Mouse (Mus musculus) cerebellum, adult (tissue): ENCODE measurements at regions not wholly inside any gene's neighbourhood (a gene's known extent, or its start where the extent isn't known, plus 50 kb on each side); places are given as distances from the start of the nearest gene placed in this dataset.

Experiments used
- ATAC-seq: cut with Nextera tagmentation; 2 replicates; pipeline ENCODE4 v1.9.2; 2017; ENCODE audit warnings: mild to moderate bottlenecking, moderate library complexity, mixed read lengths; ENCODE audit not compliant: insufficient number of reproducible peaks, low FRiP score, low TSS enrichment

- ATAC-seq: no peak
These were observed 246.2 kb upstream of the Jmjd1c start for GRCm38 (mm10) chr10:66849681-66850080.

DNA sequence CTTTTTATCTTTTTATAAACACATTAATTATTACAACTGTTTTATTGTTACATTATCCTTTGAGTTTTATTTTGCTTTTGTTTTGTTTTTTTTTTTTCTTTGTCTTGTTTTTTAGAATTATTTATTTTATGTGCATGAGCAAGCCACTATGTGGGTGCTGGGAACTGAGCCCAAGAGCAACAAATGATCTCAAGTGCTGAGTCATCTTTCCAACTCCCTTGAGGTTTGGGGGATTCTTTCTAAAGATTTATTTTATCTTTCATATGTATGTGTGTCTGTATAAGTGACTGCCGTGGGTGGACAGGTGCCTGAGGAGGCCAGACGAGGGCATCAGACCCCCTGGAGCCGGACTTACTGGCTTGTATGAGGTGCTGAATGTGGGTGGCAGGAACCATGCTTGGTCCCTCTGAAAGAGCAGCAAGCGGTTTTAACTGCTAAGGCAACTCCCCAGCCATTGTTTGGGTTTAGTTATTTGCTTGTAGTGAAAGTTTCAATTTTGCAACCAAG is 244.9 kb upstream of the Jmjd1c start:
- ATAC-seq: no peak

DNA sequence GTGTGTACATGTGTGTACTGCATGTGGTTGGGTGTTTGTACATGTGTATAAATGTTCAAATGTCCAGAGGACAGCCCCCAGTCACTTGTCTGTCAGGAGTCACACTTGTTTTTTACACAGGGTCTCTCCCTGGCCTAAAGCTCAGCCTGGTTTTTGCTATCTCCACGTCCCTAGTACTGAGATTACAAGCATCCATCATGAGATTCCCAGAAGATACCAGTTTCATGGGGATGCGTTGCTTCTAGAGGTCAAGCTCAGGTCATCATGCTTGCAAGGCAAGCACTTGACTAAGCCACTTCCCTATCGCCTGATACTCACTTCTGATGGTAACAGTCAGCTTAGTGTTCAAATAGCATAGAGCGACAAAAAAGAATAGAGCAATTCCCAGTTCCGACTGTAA is 244.1 kb upstream of the Jmjd1c start:
- no peak for ATAC-seq

- ATAC-seq: no peak
These were observed 243.2 kb upstream of the Jmjd1c start for GRCm38 (mm10) chr10:66852708-66853107.

GRCm38 (mm10) chr10:66853258-66853657 is 242.7 kb upstream of the Jmjd1c start:
- ATAC-seq: peak; percentile 82; the same call in 1 of the 2 replicates

- no peak for ATAC-seq
These were observed 241.0 kb upstream of the Jmjd1c start for GRCm38 (mm10) chr10:66854895-66855294.

DNA sequence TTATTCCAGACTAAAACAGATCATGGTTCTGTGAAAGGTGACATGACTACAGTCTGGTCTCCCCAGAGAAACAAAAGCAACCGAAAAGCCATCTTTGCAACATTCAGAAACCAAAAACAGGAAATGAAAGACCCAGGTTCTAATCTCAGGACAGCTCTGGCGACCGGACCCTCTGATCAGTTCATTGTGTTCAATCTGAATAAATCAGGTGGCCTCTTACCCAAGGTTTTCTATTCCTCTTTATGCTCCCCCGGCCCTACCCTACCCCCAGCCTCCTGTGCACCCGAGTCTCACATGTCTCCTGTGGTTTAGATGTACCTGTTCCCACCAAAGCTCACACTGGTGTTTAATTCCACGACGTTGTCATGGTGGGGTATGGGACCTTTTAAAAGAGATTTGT is 238.6 kb upstream of the Jmjd1c start:
- ATAC-seq: no peak

DNA sequence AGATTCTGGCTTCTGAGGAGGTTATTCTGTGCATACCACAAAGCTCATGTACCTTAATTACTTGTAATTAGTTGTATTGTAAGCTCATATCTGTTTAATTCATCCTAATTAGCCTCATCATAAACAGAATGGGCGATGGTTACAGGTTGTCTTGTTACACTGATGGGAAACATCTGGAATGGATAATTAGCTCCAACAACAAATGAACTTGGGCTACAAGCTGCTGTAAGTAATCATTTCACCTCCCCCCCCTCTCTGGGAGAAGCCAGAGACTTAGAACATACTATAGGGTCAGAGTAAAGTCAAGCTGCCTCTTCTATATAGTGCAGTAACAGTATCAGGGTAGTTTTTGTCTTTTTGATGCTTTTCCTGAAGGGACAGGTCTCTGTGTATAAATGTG is 234.5 kb upstream of the Jmjd1c start:
- ATAC-seq: no peak

DNA sequence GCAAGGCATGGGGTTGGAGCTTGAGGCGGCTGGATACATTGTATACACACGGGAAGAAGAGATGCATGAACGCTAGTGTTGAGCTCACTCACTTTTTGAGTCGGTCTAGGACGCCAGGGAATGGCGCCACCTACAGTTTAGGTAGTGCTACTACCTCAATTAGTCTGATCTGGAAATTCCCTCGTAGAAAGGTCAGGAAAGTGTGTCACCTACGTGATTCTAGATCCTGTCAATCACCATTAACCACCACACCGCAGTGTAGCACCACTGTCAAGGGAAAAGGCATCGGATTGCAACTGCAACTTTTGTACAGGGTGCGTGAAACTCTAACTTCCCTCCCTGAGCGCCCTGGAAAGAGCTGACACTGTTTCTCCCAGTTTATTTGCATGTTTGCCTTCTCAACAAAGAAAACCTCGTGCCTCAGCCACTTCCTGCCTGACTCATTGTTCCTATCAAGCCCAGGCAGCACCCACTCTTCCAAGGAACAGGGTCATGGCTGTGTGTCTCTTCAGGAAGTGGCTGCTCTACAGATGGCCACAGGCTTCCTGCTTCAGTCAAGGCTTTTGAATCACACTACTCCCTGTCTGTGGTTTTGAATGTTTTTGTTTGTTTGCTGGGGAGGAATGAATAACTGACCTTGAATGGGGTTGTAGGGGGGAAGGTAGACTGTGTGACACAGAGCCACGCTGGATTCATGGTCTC is 231.6 kb upstream of the Jmjd1c start:
- ATAC-seq: no peak

GRCm38 (mm10) chr10:66865010-66865582 is 230.8 kb upstream of the Jmjd1c start:
- no peak for ATAC-seq

GRCm38 (mm10) chr10:66871133-66871664 is 224.7 kb upstream of the Jmjd1c start:
- no peak for ATAC-seq

GRCm38 (mm10) chr10:66871673-66872072 is 224.3 kb upstream of the Jmjd1c start:
- no peak for ATAC-seq

GRCm38 (mm10) chr10:66873468-66873867 is 222.5 kb upstream of the Jmjd1c start:
- ATAC-seq: no peak

GRCm38 (mm10) chr10:66879071-66879470 is 216.9 kb upstream of the Jmjd1c start:
- no peak for ATAC-seq

DNA sequence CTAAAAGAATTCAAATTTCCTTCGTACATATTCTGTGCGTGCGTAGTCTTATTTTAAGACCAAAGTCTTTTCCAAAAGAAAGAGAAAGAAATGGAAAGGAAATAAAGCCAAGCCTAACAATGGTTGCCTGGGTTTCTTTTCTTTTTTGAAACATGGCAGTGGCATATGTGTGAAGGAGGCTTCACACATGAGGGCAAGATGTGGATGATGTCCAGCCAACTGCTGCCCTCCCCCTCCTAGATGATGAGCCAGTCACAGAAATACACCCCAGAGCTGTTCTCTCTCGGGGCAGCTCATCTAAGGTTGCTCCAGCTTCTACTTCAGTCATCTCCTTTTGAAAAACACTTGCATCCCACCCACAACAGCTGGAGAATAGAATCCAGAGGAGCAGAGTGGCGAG is 213.1 kb upstream of the Jmjd1c start:
- no peak for ATAC-seq

- ATAC-seq: no peak
These were observed 210.3 kb upstream of the Jmjd1c start for GRCm38 (mm10) chr10:66885575-66885974.

GRCm38 (mm10) chr10:66889786-66890555 is 206.0 kb upstream of the Jmjd1c start:
- no peak for ATAC-seq

DNA sequence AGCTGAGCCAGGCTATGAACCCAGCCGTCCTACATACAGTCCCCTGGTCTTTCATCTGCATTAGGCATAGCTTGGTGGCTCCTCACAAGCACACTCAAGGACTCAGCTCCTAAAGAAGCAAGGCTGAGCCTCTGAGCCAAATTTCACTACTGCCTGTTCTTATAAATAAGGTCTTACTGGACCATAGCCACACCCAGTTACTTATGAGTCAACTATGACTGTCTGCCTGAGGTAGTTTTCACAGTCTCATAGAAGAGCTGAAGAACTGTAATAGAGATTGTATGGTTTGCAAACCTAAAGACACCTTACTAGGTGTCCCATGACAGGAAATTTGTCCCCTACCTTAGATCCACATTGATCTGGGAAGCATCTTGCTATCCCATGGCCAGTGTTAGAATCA is 204.1 kb upstream of the Jmjd1c start:
- no peak for ATAC-seq

DNA sequence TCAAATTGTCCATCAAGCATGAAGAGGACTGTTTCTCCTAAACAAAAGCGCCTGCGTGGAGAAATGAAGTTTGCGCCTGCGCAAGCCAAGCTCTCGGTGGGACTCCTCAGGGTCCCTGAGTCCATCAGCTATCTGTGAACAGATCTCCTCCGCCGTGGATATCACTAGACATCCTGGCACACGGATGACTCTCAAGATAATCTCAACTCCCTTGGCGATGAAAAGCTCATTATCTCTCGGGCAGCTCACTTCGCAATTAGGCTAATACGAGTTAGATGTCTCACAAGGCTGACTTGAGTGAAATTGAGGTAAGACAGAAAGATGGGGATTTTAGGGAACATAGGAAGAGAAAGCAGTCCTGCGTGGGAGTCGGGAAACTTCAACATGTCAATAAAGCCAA is 202.1 kb upstream of the Jmjd1c start:
- no peak for ATAC-seq

DNA sequence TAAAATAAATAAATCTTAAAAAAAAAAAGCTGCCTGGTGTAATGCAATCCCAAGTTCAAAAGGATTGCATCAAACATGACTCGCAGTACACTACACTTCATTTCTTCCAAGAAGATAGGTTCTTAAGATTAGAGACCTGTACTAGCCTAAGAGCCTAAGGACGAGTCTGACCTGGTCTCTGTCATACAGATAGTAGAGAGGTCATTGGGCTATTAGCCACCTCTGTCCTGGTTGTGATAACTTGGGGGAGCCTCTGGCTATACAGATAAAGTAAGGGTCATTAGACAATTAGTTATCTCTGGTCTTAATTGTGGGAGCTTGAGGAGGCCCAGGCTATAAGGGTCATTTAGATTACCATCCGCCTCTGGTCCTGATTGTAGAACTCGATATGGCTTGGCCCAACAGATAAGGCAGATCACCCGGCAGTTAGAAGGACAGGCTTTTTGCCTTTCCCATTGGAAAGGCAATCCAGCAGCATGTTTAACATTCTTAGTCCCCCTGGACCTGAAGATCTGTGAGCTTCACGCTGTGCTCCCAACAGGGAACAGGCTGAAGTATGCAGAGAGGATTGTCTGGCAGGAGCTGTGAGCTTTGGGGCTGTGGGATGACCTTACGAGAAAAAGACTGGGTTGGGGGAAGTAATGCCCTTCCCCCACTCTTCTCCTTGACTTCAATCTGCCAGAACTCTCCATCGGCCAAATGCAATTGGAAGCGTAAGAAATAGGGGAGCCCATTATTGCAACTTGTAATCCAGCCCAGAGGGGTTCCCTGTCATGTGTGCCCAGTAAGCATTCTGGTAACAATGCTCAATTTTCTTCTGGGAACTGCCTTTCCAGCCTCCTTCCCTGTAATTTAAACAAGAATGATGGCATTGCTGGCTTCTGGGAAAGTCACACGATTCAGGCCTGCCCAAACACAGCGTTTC is 199.0 kb upstream of the Jmjd1c start:
- no peak for ATAC-seq
